Mouse (Mus musculus) liver, adult 2 months (tissue): ENCODE measurements around the gene Zfp871.
"Not testable (repeated sequence)": the region's sequence is repeated elsewhere in the genome, so short reads cannot be mapped to it uniquely, and the experiment has no call there.

Source experiments
- CTCF ChIP-seq: fragments of 200-500 bp; IDR thresholded peaks from 2 replicates; pipeline ENCODE4 v1.5.1; 2011; ENCODE audit warnings: low read depth, low read length, control low read depth
- POLR2A ChIP-seq: fragments of 200-500 bp; IDR thresholded peaks from 2 replicates; pipeline ENCODE4 v1.6.1; 2011; ENCODE audit warnings: low read length, control low read depth; ENCODE audit not compliant: insufficient read depth; ENCODE audit errors: extremely low read depth

GRCm38 (mm10) chr17:32722151-32722550, 65.9 kb downstream of the Zfp871 start:
- TF ChIP-seq CTCF, POLR2A: not testable (repeated sequence)
